Mouse (Mus musculus) ES-Bruce4 (cell line): ENCODE measurements around the gene Sdc4.

Source experiments
- CTCF ChIP-seq: IDR thresholded peaks from one replicate; pipeline ENCODE4 v1.8.1; 2011; ENCODE audit warnings: low read depth, low read length
- EP300 ChIP-seq: IDR thresholded peaks from 2 replicates; pipeline ENCODE4 v1.6.1; 2011; ENCODE audit warnings: low read depth, low read length; ENCODE audit not compliant: insufficient read depth
- POLR2A ChIP-seq: IDR thresholded peaks from one replicate; pipeline ENCODE4 v1.8.1; 2011; ENCODE audit warnings: low read length; ENCODE audit not compliant: insufficient read depth

DNA sequence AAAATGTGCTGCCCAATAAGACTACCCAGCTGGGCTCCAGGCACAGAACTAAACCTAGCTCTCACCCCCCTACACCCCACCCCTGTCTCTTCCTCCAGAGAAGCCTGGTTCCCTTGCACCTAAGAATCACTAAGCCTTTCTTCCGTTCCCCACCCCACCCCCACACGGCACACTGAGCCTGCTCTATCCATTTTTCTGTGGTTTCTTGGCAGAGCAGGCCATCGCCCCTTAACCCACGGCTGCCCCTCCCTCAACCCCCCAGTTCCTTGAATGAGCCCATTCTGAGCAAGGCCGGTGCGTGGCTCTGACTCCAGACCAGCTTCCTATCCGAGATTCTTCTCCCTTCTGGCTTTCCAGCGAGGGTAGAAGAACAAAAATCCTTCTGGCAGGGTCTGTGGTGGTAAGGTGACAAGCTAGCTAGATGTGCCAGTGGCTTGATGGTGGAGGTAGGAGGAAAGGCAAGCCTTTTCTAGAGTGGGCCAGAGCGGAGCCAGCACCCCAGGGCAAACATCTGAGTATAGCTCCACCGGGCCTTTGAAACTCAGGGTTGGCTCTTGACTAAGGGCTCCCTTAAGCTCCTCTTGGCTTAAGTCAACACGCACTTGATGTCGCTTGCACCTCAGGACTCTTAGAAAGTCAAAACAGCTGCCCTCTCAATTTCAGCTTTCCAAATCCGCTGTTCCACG lies 40.1 kb downstream of the Sdc4 start:
- no peak for TF ChIP-seq CTCF
- TF ChIP-seq POLR2A: no peak
- no peak for TF ChIP-seq EP300
